Mouse (Mus musculus): Measurements from ENCODE around the gene Serpinb9. TPM values are rescaled to one million over a fixed set of nuclear protein-coding genes. Genes with fewer than 3 reads are reported as not detected.
A peak's percentile ranks its signal among the peaks of the same experiment; 100 is the strongest.

Gene Serpinb9
- total RNA-seq, 2 experiments from 2014 or later, result 4.3 to 5.6 TPM

DNA sequence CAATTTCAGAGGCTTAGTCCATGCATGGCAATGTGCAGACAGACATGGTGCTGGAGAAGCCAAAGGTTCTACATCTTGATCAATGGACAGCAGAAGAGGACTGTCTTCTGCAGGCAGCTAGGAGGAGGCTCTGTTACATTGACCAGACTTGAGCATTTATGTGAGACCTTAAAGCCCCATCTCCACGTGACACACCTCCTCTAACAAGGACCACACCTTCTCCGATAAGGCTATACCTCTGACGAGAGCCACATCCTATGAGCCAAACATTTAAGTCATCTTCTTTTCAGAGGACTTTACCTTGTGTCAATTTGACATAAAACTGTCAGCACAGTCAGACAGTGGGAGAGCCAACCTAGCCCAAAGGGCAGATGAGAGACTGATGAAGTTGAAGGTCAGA lies 32.3 kb upstream of the Serpinb9 start:
- Histone ChIP-seq H3K4me3 (no peak overlapping the region), H3K27ac (no peak overlapping the region)
- TF ChIP-seq CTCF (IDR thresholded peaks at IDR 0.05), result no peak
- intact Hi-C loops (cut with DNase I), result no loop called here
- no peak for DNase-seq (ENCODE audit: extremely low spot score in 1 of 2, low spot score in 2 of 2)

DNA sequence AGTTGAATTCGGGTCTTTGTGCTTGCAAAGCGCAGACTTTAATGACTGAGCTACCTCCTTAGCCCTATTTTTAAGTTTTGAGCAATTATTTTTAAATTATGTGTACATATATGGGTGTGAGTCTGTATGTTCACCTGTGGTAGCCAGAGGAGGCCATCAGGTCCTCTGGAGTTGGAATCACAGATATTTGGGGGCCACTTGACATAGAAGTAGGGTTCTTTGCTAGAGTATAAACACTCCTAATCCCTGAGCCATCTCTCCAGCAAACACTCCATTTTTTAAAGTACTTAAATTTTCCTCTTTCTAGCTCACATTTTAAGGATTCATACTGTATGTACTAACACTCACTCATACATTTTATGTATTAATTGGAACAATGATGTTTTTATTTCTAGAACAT lies 28.8 kb upstream of the Serpinb9 start:
- Histone ChIP-seq H3K27ac (no peak overlapping the region), H3K4me3 (no peak overlapping the region)
- intact Hi-C loops (cut with DNase I), result no loop called here
- no peak for TF ChIP-seq CTCF (IDR thresholded peaks at IDR 0.05)
- no peak for DNase-seq (ENCODE audit: extremely low spot score in 1 of 2, low spot score in 2 of 2)

DNA sequence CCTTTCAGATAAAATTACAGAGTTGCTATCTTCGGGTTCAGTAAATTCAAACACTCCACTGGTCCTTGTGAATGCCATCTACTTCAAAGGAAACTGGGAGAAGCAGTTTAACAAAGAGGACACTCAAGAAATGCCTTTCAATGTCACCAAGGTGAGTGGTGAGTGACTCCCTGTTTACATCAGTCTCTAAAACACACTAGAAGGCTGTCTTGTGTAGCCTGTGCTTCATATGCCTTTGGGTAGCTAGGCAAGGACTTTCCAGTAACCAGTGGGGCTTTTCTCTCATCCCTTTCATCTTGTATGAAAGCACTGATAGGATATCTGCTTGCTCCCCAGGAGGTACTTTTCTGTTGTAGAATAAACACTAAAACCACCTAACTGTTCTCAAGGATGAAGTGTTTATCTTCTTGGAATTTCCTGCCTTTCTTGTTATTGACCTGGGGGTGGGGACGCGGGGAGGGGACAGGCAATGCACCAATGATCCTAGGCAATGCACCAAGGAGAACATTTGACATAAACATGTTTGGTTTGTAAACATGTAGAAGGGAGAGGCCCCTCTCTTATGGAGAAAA lies 28.1 kb upstream of the Serpinb9 start:
- no peak overlapping the region for H3K4me3 ChIP-seq
- no peak for TF ChIP-seq CTCF (IDR thresholded peaks at IDR 0.05)
- DNase-seq (ENCODE audit: extremely low spot score in 1 of 2, low spot score in 2 of 2), result no peak
- no peak overlapping the region for H3K27ac ChIP-seq
- intact Hi-C loops (cut with DNase I), result no loop called here

DNA sequence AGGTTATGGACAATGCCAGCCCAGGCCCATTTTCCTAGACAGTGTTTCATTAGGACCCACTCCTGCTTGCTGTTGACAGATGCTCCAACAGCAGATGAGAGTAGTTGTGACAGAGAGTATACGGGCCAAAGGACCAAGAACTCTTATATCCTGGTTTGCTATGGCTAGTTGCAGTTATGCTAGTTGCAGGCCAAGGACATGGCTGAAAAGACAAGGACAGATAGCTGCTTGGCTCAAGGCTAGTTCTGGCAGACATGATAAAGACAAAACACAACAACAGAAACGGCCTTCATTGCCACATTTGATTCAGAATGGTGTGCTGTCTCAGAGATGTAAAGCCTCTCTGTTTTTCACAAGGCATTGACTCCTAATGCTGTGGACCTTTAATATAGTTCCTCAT lies 27.3 kb upstream of the Serpinb9 start:
- TF ChIP-seq CTCF (IDR thresholded peaks at IDR 0.05), result no peak
- intact Hi-C loops (cut with DNase I), result no loop called here
- DNase-seq (ENCODE audit: extremely low spot score in 1 of 2, low spot score in 2 of 2), result no peak

DNA sequence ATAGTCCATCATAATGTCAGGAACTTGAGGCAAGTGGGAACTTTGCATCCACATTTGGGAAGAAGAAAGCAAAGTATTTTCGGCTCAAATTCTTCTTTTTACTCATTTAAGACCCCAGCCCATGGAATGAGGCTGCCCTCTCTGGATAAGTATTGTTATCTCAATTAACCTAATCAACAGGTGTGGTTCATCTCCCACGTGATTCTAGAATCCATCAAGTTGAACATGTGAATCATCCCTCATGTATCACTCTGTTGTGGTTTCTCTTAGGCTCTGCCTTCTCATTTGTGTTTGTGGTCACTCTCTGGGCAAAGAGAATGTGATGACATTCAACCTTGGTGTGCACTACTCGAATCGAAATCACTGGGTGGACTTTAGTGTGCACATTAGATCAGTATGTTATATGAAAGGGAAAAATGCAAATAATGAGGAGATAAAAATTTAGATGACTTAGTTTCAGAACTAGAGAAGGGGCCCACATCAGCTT lies 20.5 kb upstream of the Serpinb9 start:
- no peak for DNase-seq (ENCODE audit: extremely low spot score in 1 of 2, low spot score in 2 of 2)
- H3K4me3 ChIP-seq, result no peak overlapping the region
- no peak overlapping the region for H3K27ac ChIP-seq
- no peak for TF ChIP-seq CTCF (IDR thresholded peaks at IDR 0.05)
- intact Hi-C loops (cut with DNase I), result no loop called here

More for the DNA sequence above, 27.3 kb upstream of the Serpinb9 start:
- no peak overlapping the region for H3K4me3 ChIP-seq
- no peak overlapping the region for H3K27ac ChIP-seq

DNA sequence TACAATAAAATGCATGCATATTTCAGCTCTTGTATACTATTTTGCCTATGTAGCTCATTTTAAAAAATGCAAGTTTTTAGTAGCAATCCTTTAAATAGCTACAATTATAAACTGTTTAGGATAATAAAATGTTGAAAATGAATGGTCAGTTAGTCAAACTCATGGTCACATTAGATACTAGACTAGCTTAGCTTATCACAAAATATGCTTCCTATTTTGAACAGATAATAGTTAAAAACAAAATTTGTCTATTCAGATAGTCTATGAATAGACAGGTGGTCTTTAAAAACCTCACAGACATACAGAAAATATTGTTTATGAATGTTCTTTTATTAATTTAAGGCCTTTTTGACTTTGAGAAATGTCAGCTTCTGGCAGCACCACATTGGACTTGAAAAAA lies 16.8 kb upstream of the Serpinb9 start:
- Histone ChIP-seq H3K4me3 (no peak overlapping the region), H3K27ac (no peak overlapping the region)
- intact Hi-C loops (cut with DNase I), result no loop called here
- TF ChIP-seq CTCF (IDR thresholded peaks at IDR 0.05), result no peak
- DNase-seq (ENCODE audit: extremely low spot score in 1 of 2, low spot score in 2 of 2), result no peak

DNA sequence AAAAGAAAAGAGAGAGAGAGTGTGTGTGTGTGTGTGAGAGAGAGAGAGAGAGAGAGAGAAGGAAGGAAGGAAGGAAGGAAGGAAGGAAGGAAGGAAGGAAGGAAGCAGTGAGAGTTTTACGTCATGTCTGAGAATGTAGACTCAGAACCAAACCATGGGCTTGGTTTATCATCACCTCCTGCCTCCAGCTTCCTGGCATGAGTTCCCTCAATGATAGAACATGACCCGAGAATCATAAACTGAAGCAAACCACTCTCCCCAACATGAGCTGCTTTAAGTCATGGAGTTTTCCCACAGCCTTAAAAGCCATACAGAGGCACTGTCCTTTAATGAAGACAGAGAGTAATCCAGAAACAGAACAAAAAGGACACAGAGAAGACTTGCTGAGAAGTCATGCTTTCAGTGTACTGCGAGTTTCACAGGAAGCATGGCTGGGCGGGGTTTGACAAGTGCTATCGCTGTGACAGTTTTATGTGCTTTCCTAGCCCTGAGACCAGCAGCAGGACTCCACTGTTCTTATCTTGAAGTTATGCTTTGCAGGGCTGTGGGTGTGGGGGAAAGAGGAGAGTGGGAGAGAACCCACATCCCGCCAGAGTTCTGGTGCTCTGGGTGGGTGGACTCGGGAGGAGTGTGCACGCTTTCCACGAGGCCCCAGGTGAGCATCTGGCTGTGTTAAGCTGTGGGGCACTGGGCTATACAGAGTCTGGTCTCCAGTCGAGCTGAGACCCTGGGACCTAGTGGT lies 9.7 kb upstream of the Serpinb9 start:
- H3K4me3 ChIP-seq, result no peak overlapping the region
- intact Hi-C loops (cut with DNase I), result no loop called here
- no peak for DNase-seq (ENCODE audit: extremely low spot score in 1 of 2, low spot score in 2 of 2)
- no peak for TF ChIP-seq CTCF (IDR thresholded peaks at IDR 0.05)
- H3K27ac ChIP-seq, result no peak overlapping the region

DNA sequence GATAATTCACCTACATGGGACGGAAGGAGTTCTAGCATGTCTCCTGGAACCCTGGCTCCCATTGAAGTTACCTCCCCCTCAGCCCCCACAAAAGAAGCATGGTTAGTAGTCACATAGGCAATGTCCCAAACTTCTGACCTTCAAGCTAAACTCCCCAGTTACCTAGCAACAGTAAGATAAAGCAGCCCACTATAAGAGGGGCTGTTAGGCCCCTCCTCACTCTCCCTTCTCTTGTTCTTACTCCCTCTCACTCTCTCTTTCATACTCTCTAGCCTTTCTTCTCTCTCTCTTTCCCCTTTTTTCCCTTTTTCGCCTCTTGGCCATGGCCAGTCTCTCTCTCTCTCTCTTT lies 9.2 kb upstream of the Serpinb9 start:
- Histone ChIP-seq H3K4me3 (no peak overlapping the region), H3K27ac (no peak overlapping the region)
- TF ChIP-seq CTCF (IDR thresholded peaks at IDR 0.05), result no peak
- DNase-seq (ENCODE audit: extremely low spot score in 1 of 2, low spot score in 2 of 2), result no peak
- intact Hi-C loops (cut with DNase I), result no loop called here

DNA sequence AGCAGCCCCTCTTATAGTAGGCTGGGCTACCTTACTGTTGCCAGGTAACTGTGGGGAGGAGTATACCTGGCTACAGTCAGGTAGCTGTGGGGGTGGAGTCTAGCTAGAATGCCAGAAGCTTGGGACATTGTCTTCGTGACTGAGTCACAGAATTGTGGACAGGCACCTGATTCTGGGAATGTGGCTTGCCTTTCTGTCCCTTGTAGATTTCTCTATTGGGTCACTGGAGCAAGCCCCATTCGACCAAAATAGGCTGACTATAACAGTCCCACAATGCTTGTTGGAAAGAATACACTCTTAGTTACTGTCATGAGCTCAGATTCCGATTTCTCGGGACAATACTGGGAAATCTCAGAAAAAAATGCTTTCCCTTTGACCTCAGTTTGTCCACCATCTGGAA lies 8.0 kb upstream of the Serpinb9 start:
- intact Hi-C loops (cut with DNase I), result no loop called here
- H3K27ac ChIP-seq, result no peak overlapping the region
- no peak overlapping the region for H3K4me3 ChIP-seq
- TF ChIP-seq CTCF (IDR thresholded peaks at IDR 0.05), result no peak
- no peak for DNase-seq (ENCODE audit: extremely low spot score in 1 of 2, low spot score in 2 of 2)

DNA sequence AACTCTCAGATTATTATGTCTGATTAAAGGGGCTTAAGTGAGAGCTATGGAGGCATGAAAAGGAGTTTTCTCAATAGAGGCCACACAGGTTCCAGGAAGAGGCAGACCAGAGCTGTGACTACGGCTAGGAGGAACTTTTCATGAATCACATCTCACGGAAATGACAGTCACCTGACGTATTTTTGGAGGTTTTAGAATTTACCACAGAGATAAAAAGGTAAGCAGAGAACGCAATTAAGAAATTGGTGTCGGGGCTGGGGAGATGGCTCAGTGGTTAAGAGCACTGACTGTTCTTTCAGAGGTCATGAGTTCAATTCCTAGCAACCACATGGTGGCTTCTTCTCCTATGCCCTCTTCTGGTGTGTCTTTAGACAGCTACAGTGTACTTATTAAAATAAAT lies 1.7 kb upstream of the Serpinb9 start:
- Histone ChIP-seq H3K4me3 (no peak overlapping the region), H3K27ac (no peak overlapping the region)
- no peak for TF ChIP-seq CTCF (IDR thresholded peaks at IDR 0.05)
- intact Hi-C loops (cut with DNase I), result no loop called here
- no peak for DNase-seq (ENCODE audit: extremely low spot score in 1 of 2, low spot score in 2 of 2)

DNA sequence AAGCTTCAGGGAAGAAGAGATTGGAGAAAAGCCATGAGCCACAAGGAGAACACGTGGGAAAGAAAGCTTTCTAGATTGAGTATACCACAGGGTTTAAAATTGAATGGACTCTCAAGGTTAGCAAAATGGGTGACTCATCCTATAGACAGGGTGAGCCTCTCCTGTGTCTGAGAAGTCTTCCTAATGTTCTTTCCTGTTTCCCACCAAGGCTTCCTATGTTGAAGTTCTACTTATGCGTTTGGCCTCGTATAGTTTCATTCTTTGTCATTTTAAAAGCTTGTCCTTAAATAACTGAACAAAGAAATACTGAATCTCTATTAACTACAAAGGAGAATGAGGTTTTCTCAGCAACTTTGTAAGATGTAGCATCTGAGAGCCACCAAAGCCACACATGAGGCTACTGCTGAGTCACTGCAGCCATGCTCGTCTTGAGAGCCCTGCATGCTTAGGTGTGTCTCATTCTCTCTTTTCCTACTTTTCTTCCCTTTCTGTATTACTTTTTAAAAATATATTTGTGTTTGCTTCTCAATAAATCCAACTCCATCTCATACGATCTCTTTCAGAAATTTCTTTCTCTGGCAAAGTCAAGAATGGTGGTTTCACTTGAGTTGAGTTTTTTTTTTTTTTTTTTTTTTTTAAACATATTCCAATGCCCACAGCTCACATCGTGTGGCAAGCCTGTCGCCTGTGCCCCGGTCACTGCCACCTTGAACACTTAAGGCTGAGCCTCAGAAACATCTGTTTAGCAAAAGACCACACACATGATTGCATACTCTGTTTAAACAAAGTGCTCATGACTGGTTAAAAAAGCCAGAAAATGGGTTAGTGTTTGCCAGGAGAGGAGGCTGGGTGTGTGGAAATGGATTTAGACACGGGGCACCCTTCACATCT lies 718 bp downstream of the Serpinb9 start:
- Histone ChIP-seq H3K4me3 (peak overlapping the region; percentile 44), H3K27ac (peak overlapping the region; percentile 76)
- DNase-seq (ENCODE audit: extremely low spot score in 1 of 2, low spot score in 2 of 2), result no peak
- no peak for TF ChIP-seq CTCF (IDR thresholded peaks at IDR 0.05)
- intact Hi-C loops (cut with DNase I), result loop anchor here (2.0 kb wide), 1 partner anchor 75 kb away; the partner anchor contains the start of gene Serpinb1b

Data from left cerebral cortex, adult 2 months (tissue).